Mouse (Mus musculus): Measurements from ENCODE around the gene Ttc33. TPM values are rescaled to one million over a fixed set of nuclear protein-coding genes. Genes with fewer than 3 reads are reported as not detected.
"Not testable (repeated sequence)": the region's sequence is repeated elsewhere in the genome, so short reads cannot be mapped to it uniquely, and the experiment has no call there.

The Ttc33 gene
- total RNA-seq, 4 experiments from 2014 or later: 75.5 to 85.2 (median 82.2) TPM

DNA sequence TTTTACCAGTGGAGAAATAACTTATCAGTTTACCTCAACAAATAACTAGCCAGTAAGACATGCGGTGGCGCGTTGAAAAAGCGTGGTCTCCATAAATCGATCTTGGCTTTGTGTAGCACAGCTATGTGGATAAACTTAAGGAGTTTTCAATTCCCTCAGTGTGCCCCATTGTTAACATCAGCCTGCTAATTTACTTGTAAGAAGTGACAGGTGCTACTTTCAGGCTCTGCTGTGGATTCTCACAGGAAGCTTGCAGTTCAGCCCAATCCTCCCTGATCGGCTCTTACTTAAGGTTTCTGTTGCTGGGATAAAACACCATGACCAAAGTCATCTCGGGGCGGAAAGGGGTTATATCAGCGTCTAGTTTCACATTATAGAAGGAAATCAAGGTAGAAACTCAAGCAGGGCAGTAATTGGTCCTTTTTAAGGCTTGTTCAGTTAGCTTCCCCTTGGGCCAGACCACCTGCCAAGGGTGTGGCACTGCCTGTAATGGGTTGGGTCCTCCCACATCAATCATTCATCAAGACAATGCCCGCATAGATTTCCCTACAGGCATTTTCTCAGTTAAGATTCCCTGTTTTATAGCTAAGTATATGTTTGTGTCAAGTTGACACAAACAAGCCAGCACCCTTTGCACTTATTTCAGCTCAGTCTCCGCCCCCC is 526 bp upstream of the Ttc33 start:
- DNase-seq (ENCODE audit: low spot score in 2 of 2): no peak

DNA sequence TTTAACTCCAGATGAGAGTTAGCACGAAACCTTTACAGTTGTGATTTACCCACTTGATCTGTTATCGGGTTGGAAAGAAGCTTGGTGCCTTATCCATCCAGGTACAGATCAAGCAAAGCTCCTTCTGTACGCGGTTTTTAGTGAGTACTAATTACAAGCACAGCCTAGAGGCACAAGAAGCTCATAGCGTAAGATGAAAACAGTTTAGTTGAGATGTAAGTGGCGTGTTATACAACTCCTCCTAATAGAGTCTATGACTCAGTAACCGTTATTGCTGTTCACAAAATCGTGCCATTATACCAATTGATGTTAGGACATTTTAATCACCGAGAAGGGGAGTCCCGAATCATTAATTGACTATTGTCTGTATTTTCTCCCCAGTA is 959 bp downstream of the Ttc33 start:
- DNase-seq (ENCODE audit: low spot score in 2 of 2): no peak

DNA sequence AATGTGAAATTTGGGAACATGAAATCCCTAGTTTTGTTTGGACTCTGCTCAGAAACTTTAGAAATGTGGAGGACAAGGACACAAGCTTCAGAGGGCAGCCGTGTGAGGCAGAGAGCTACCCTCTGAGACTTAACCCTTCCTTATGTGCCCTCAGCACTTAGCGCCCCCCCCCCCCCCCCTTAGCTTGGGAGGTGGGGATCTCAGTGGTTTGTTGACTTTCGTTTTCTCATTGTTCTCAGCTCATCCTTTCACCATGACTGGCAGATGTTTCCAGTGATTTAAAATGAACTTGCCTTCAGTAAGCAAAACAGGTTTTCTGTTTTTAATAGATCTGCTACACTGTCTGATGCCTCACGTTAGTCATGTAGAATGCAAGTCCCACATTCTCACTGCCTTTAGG is 1.8 kb downstream of the Ttc33 start:
- no peak for DNase-seq (ENCODE audit: low spot score in 2 of 2)

DNA sequence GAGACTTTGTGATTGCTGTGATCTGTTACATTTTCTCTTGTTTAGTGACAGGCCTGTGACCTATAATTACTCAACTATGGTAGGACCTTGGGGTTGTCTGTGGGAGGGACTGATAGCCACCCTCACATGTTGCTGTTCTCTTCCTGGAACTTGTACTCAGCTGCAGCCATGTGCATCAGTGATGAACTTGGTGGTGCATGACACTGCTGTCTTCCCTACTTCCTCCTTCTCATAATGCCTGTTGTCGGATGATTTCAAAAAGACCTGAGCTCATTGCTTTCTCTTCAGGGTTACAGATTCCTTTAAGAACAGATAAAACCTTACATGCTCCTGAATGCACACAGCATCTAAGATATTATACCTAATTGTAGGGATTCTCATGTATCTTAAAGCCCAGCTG is 2.7 kb downstream of the Ttc33 start:
- DNase-seq (ENCODE audit: low spot score in 2 of 2): no peak

DNA sequence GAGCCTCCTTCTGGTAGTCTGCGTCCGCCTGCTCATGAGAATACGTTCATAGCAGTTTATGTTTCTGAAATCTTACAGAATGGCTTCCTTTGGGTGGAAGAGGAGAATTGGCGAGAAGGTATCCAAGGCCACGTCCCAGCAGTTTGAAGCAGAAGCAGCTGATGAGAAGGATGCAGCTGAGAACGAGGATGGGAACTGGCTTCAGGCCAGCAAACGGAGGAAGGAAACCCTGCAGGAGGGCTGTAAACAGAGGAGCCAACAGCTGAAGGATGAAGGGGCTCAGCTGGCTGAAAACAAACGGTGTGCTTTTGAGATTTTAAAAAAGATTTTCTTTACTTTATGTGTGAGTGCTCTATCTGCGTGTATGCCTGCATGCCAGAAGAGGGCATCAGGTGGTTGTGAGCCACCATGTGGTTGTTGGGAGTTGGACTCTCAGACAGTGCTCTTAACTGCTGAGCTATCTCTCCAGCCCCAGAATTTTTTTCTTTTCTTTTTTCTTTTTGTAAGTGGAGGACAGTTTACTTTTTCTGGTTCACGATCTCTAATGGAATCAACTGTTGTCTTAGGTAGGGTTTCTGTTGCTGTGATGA is 4.3 kb downstream of the Ttc33 start:
- no peak for DNase-seq (ENCODE audit: low spot score in 2 of 2)

DNA sequence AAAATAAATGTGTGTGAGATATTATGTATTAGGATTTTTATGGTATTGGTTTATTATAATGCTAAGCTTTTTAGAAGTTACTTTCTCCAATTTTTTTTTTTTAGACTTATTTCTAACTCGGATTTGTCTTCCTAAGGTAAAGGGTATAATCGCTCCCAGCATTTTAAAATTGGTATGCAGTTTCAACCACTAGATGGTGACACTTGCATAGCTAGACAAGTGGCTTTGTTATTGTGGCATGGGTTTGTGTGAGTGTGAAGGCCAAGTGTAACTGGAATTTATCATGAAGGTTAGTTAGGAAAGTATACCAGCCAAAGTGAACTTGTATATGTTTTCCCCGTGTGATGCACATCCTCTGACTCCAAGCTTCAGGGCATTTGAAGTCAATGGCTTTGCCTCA is 8.5 kb downstream of the Ttc33 start:
- no peak for DNase-seq (ENCODE audit: low spot score in 2 of 2)

DNA sequence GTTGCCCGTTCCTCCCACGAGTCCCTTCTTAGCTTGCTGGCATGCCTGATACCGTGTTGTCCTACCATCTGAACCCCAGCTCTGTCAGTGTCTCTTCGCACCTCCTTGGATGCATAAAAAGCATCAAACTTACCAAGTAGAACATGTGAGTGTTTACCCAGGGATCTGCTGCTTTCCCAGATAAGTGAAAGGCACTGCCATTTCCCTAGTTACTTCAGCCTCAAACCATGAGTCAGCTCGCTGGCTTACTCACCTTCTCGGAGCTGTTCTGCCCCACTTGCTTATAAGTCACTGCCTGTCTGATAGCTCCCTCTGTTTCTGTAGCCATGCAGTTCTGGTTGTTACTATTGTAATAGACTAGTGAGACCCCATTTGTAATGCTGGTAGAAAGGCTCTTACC is 9.1 kb downstream of the Ttc33 start:
- no peak for DNase-seq (ENCODE audit: low spot score in 2 of 2)

DNA sequence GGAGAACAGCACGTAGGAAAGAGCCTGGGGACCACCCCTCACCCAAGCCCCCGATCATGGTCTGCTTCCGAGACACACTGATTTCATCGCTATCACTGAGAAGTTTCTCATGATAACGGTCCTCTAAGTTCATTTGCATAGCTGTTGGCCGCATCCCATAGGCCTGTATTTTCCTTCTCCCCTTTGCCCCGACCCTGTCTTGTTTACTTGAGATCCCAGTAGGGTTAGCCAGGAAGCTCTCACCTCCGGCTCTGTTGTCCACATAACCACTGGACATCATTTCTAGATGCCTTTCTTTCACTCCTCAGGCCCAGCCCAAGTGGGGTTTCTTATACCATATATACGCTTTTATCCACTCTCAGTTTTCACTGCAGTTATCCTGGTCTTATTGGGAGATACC is 9.6 kb downstream of the Ttc33 start:
- no peak for DNase-seq (ENCODE audit: low spot score in 2 of 2)

DNA sequence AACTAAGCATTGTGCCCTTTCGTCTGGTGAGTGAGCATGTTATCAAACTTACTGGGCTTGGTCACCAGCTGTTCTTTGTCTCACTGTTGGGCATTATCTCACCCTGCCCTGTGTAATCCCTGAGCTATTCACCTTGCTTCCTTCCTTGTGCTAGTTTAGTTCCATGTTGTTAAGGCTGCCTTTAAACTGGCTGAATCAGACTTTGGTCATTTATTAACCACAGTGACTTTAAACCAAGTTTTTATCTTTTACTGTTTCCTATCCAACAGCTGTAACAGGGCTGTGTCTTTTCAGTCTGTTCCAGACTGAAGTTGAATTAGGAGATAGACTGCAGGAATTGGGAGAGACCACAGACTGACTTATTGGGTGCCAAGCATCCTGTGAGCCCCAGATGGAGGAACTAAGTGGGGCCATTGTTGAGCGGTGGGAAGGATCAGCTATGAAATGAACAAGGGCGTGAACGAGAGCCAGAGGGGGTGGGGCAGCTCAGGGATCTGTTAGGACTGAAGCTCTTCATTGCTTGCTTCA is 10.7 kb downstream of the Ttc33 start:
- no peak for DNase-seq (ENCODE audit: low spot score in 2 of 2)

DNA sequence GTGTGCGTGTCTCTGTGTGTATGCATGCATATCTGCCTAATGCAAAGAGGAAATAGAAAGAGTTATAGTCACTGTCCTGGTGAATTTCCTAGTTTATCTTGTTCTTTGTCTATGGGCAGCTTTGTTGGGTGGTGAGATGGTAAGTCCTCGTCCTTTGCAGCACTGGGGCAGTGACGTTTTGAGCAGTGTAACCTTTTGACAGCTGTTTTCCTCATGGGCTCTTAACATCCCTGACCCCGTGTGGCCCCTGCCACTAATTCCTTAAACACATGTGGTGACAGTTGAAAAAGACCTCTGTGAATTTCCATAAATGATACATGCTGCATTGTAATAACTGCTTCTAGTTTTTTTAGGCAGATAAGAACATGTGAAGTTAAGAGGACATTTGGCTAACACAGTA is 11.4 kb downstream of the Ttc33 start:
- no peak for DNase-seq (ENCODE audit: low spot score in 2 of 2)

DNA sequence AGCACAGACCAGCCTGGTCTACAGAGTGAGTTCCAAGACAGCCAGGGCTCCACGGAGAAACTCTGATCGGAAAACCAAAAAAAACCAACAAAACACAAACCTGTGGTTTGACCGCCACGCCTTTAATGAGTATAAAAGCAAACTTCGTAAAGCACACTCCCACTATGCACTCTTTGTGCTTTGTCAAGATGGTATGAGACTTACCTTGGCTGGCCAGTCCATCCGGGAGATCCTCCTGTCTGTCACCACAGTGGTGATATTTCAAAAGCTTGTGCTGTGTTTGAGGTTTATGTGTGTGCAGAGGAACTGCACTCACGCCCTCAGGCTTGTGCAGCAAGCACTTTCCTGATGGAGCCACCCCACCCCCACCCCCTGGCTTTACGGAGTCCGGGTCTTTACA is 19.9 kb downstream of the Ttc33 start:
- DNase-seq (ENCODE audit: low spot score in 2 of 2): no peak

DNA sequence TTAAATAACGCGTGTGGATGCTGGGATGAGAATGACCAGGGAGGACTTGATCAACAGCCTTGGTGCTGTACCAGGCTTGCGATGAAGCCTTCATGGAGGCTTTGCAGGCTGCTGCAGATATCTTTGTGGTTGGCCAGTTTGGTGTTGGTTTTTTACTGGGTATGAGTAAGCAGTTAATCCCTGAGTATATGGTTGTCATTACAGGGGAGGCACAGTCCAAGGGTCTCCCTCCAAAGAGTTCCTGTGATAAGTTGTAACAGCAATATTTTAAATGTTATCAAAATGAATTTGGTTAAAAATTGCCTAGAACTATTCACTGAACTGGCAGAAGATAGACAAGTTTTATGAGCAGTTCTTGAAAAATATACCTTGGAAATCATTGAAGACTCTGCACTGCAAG is 23.8 kb downstream of the Ttc33 start:
- DNase-seq (ENCODE audit: low spot score in 2 of 2): no peak

DNA sequence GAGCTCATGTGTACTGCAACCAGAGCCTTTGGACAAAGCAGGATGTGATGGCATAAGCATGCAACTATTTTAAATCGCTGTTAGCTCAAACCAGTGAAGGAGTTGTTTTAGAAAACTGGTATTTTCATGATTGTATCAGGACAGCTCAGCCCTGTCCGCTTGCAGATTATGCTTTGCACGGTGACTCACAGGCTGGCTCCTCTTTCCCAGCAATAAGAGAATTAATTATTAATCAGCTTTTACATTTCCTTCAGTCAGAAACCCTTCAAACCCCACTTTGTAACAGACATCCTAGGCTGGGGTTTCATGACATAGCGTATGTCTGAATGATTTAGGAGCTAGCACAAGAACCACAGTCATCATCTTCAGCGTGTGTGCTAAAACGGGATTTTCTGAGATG is 35.2 kb downstream of the Ttc33 start:
- no peak for DNase-seq (ENCODE audit: low spot score in 2 of 2)

DNA sequence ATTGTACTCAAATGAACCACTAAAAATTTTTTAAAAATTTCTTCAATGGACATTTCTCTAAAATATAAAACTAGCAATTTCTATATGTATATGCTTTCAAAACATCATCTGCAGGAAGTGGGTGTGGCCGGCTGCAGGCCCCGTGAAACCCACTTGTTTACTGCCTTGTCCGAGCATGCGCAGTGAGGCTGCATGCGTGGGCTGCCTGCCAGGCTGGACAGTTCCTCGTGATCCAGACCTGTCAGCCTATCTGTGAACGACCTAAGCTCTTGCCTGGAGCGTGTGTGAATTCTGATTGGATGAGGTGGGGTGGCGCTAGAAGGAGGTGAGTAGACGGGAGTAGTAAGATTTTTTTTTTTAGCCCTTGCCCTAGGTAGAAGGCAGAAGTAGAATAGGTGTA is 45.4 kb downstream of the Ttc33 start:
- DNase-seq (ENCODE audit: low spot score in 2 of 2): not testable (repeated sequence)

DNA sequence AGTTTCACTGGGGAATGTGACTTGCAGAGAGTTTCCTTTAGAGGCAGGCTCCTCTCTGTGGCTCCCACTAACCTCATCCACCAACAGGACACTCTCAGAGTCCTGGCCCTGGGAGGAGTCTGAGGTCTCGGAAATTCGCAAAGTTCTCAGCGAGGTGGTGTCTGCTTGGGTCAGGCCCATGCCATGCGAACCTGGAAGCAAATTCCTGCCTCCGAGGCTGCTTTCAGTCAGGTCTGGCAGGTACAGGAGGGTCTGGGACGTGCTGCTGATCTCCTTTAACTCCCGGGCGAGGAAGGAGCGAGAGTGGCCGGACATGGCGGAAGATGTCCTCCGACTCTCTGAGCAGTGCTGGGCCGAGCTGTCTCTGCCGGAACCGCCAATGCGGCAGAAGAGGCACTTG is 49.3 kb downstream of the Ttc33 start:
- no peak for DNase-seq (ENCODE audit: low spot score in 2 of 2)

DNA sequence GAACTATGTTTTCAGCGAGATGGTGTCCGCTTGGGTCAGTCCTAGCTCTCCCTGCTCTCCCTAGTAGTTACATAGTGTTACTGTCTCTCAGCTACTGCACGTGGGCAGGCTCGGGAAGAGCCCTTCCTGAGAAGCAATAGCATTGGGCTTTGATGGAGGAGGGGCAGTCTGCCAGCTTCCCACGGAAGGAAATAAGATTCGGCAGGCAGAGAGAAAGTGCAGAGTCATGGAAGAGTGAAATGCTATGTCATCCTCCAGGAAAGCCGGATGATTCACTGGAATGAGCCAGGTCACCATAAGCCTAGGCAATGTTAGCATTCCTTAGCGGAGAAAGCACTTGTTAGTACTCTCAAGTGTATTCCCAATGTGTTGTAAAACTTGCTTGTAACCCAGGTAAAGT is 50.2 kb downstream of the Ttc33 start:
- DNase-seq (ENCODE audit: low spot score in 2 of 2): peak in 1 of 2 experiments; percentile 29

DNA sequence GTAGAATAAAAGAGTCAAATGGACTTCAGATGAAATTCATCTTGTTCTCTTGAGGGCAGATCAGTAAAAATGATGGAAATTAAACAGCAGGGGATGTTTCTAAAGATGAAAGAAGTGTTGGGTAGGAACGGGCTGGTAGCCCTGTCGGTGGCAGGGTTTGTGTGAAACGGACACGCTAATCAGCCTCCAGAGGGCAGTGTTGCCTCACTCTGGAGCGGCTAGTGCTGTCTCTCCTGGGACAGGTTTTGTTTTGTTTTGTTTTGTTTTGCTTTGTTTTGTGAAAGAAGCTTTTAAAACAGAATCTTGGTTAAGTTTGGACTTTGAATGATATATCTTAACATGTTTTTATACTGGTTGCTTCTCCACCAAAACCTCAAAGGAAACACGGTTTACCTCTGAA is 51.2 kb downstream of the Ttc33 start:
- DNase-seq (ENCODE audit: low spot score in 2 of 2): peak in 1 of 2 experiments; percentile 68

DNA sequence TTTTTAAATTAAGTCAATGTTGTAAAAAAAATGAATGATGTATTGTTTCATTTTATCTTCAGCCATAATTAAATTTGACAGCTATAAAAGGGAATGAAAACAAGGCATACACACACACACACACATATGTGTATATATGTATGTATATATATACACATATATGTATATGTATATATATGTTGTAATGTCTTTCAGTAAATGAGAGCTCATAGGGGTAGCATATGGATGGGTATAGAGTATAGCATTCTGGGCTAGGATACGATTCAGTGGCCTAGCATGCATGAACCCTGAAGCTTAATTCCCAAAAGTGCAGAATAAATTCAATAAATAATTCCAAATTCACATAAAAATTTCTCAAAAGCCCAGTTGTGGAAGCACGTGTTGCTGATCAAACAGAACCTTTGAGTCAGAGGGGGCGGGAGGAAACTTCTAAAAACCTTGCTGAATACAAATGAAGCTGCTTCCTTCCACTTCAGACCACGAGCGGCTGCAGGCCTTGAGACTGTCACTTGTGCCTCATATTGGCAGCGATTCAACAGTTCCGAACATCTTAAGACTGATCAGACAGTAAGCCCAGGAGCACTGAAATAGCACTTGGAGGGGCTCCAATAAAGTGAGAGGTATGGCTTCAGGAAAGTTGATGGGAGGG is 51.8 kb downstream of the Ttc33 start:
- DNase-seq (ENCODE audit: low spot score in 2 of 2): no peak

DNA sequence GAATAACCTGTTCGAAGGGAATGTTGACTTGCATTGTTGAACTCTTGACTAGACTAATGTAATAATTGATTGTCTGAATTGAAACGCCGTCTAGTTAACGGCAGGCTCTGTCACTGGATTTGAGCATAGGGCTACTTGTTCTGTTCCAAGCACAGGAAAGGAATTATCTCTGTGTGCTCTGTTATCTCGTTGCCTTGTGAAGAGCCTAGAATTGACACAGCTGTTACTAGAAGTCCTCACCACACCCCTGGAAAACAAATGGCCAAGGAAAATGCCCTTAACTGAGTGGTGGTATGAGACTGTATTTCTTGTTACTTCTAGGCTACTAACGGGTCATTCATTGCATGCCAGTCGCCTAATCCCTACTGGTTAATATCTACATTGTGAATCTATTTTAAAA is 52.7 kb downstream of the Ttc33 start:
- DNase-seq (ENCODE audit: low spot score in 2 of 2): no peak

DNA sequence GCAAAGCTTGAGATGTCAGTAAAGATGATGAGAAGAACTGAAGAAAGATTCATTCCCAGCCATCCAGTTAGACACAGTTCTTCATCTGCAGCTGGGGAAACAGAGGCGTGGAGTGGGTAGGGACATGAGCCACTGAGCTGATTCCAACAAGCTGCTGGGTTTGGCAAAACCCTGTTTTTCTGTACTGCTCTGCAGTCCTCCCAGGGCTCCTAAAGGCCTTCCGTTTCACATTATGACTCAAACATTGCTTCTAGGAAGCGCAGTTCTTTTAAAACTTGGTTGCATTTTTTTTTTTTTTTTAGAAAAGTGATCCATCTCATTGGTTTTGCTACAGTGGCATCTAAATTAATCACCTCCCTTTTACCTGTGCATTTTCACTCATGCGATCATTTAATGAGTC is 53.2 kb downstream of the Ttc33 start:
- no peak for DNase-seq (ENCODE audit: low spot score in 2 of 2)

DNA sequence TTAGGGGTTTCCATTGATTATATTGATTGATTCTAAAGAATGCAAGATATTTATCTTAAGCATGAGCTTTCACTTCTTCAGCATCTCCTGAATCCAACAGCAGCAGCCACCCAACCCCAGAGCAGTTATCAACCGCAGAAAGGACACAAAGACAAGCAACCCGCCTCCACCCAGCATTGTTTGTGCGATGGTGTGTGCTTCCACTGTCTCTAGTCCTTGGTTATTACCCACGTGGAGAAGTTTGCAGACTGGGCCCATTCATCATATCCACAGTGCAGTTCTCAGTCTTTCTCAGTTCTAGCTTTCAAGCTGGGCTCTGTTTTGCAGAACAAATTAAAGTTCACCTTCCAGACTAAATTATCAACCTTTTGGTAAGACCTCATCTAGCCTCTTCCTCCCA is 54.0 kb downstream of the Ttc33 start:
- no peak for DNase-seq (ENCODE audit: low spot score in 2 of 2)

DNA sequence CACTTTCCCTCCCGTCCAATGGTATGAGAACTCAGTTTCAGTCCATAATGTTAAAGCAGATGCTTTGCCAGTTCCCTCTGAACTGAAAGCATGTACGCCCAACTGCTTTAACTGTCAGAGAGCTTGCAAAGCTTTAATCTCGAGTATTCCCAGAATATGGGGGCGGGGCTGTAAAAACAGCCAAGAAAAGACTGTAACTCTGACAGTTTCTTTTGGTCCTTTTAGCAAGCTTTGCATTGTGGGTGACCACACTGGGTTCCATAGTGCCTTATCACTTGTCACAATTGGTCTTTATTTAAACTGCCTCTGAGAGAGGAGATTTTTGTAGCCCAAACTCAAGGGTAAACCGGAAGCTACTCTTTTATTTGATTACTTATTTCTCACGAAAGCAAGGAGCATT is 54.6 kb downstream of the Ttc33 start:
- DNase-seq (ENCODE audit: low spot score in 2 of 2): no peak

DNA sequence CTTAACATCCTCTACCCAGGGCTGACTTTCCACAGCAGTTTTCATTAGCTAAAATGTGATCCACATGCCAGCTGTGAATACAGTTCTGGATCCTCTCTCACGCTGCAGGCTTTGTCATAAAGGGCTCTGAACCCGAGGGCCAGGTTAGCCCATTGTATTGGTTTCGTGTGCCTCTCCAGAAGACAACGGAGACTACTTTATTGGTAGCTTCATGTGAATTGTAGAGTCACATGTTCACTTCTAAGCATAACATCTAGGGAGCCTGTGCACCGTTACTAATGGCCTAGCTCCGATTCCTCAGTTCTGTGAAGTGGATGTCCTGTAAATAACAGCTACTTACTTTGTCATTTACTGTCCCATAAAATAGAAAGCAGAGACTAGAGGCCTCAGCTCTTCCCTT is 55.0 kb downstream of the Ttc33 start:
- no peak for DNase-seq (ENCODE audit: low spot score in 2 of 2)
